Mouse (Mus musculus) heart, adult 8-10 months (tissue): ENCODE measurements around the gene Gm45785. TPM values are rescaled to one million over a fixed set of nuclear protein-coding genes. Genes with fewer than 3 reads are reported as not detected.

Experiments
- DNase-seq: peaks from one replicate; pipeline ENCODE4 v3.0.0; 2022; ENCODE audit warnings: low spot score
- total RNA-seq, 4 experiments: library from RNA; stranded (reverse); gene quantifications; 2 replicates each; pipeline ENCODE4 v1.2.4; 2022

The Gm45785 gene
- total RNA-seq, 4 experiments from 2014 or later: not detected

GRCm38 (mm10) chr7:140857550-140858505 is 1.7 kb upstream of the Gm45785 start, which contains the start of gene Bet1l:
Gene Bet1l (minus strand): TSS chr7:140857577.
- DNase-seq: no peak

GRCm38 (mm10) chr7:140856785-140857549 is 836 bp upstream of the Gm45785 start, which contains the start of gene Ric8a:
Gene Ric8a (plus strand): TSS chr7:140856957.
- DNase-seq: peak; percentile 94

- DNase-seq: no peak
Measured at GRCm38 (mm10) chr7:140855181-140855580, 950 bp downstream of the Gm45785 start.

- no peak for DNase-seq
Measured at GRCm38 (mm10) chr7:140854483-140854882, 1.6 kb downstream of the Gm45785 start.

GRCm38 (mm10) chr7:140853386-140853785 is 2.7 kb downstream of the Gm45785 start:
- DNase-seq: no peak

- DNase-seq: no peak
Measured at GRCm38 (mm10) chr7:140851916-140852315, 4.2 kb downstream of the Gm45785 start.

- DNase-seq: no peak
Measured at GRCm38 (mm10) chr7:140848591-140848990, 7.5 kb downstream of the Gm45785 start.

GRCm38 (mm10) chr7:140847755-140848580 is 8.2 kb downstream of the Gm45785 start, which contains the start of gene Odf3:
Gene Odf3 (plus strand): TSS chr7:140847805.
- no peak for DNase-seq

- no peak for DNase-seq
Measured at GRCm38 (mm10) chr7:140846676-140847075, 9.5 kb downstream of the Gm45785 start.

- no peak for DNase-seq
Measured at GRCm38 (mm10) chr7:140845683-140846082, 10.4 kb downstream of the Gm45785 start.

GRCm38 (mm10) chr7:140844905-140845665 is 11.0 kb downstream of the Gm45785 start, which contains the start of gene Scgb1c1:
Gene Scgb1c1 (plus strand): TSS chr7:140845547.
- DNase-seq: peak; percentile 90

- no peak for DNase-seq
Measured at GRCm38 (mm10) chr7:140843806-140844205, 12.3 kb downstream of the Gm45785 start.

GRCm38 (mm10) chr7:140840750-140841735 is 15.1 kb downstream of the Gm45785 start:
- DNase-seq: no peak

- DNase-seq: no peak
Measured at GRCm38 (mm10) chr7:140839556-140839955, 16.6 kb downstream of the Gm45785 start.

- no peak for DNase-seq
Measured at GRCm38 (mm10) chr7:140836243-140837115, 19.7 kb downstream of the Gm45785 start.

GRCm38 (mm10) chr7:140835758-140836087 is 20.4 kb downstream of the Gm45785 start:
- no peak for DNase-seq

GRCm38 (mm10) chr7:140834968-140835757 is 21.0 kb downstream of the Gm45785 start, which contains the start of gene Urah:
Gene Urah (plus strand): TSS chr7:140835018.
- DNase-seq: no peak
